Mouse (Mus musculus) layer of hippocampus, adult 8-10 months (tissue): ENCODE measurements around the gene Col6a2. TPM values are rescaled to one million over a fixed set of nuclear protein-coding genes. Genes with fewer than 3 reads are reported as not detected.

Source experiments
- DNase-seq, 2 experiments: peaks; one replicate each; pipeline ENCODE4 v3.0.0; 2022; ENCODE audit warnings: low spot score in 2 of 2
- total RNA-seq, 4 experiments: library from RNA; stranded (reverse); gene quantifications; 2 replicates each; pipeline ENCODE4 v1.2.4; 2022

Gene Col6a2
- total RNA-seq, 4 experiments from 2014 or later: 6.6 to 8.4 (median 7.7) TPM

- no peak for DNase-seq
Measured at GRCm38 (mm10) chr10:76636601-76637000, 13.2 kb upstream of the Col6a2 start.

GRCm38 (mm10) chr10:76636026-76636425 is 12.6 kb upstream of the Col6a2 start:
- DNase-seq: no peak

DNA sequence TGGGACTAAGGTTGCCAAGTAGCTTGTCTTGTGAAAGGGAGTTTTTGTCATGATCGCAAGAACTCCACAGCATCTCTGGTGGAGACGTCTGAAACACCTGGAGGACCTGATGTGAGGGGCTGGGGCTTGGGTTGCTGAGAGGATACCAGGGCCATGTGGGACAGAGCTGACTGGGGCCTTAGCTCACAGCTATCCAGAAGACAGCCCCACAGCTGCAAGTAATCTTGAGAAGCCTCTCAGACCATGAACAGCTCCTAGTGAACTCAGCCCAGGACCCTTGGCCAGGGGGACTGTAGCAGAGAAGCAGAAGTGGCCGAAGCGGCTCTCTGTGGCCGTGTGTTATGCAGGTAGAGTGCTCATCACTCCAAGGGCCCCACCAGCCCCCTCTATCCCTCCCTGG is 11.2 kb upstream of the Col6a2 start:
- DNase-seq: no peak

DNA sequence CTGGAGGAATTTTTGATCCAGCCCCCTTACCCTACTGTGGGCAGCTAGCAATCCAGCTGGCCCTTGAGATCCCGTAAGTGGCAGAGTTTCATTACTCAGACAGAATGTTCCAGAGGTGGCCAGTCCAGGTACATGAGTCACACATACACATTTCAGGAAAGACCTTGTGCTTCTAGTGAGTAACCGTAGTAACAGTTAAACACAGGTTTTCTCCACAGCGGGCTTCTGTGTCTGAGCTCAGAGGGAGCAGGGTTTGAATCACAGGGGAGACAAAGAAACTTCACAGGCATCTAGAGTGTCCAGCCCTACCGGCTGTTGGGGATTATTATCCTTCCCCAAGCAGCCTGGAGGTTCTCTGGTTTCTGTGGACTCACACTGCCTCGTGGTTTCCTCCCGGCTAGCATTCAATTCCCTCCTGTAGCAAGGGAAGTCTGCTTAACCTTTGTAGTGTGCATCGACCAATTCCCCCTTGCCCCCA is 10.7 kb upstream of the Col6a2 start:
- DNase-seq: no peak

DNA sequence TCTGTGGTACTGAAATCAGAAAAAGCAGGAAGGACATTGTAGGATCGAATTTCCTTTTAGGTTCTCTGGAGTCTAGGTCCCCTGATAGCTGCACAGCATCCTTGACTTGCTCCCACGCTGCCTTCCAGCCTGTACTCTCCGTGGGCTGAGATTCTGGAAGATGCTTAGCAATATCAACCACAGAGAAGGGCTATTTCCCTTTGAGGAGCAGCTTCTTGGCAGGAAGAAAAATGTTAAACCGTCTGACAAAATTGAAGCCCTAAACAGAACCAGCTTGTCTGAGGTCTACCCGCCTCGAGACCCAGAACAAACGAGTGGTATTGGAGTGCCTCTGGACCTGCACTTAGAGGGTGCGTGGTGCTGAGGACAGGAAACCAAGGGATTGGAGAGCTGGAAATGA is 9.2 kb upstream of the Col6a2 start:
- peak in 1 of 2 experiments; percentile 24 for DNase-seq

DNA sequence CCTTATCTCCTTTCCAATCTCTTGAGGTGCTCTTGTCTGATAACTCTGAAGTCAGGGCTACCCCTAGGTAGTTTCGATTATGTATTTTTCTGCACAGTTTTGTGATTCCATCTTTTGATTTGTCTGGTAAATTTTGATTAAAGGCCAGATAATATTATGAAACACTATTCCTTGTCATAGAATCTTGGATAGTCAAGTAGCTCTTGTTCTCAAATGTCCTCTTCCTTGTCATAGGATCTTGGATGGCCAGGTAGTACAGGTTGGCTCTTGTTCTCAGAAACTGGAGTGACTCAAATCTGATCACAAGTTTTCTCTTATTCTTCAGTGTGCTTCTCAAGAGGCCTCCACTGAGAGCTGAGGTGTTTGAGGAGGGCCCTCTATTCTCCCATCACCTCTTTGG is 7.2 kb upstream of the Col6a2 start:
- DNase-seq: no peak

DNA sequence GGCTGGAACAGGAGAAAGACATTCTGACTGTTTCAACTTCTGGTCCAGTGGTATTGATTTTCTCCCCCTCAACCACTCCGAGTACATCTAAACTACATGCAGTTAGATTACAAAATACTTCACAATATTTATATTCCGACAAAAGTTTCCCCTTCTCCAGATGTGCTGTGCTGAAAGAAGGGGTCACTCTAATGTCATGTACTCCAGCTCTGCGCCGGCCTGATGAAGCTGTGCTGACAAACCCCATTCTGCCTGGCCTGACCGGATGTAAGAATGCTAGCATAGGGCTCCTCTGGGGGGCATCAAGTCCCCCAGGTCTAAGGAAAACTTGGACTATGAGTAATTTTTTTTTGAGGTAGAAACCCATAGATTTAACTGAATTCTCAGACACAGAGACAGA is 4.3 kb upstream of the Col6a2 start:
- DNase-seq: no peak

DNA sequence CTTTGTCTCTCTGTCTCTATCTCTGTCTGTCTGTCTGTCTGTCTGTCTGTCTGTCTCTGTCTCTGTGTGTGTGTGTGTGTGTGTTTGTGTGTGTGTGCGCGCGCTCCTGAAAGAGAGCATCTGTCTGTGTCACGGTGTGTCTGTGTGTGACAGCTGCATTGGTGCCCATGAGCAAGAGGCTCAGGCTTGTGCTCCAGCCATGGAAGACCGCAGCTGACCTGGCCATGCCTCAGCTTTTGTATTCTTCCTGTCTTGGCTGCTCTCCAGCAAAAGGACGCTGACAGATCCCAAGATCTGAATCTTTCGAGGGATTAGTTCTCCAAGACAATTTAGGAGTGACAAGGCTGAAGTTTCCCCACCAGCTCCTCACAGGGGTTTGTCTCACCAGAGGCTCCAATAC is 1.5 kb upstream of the Col6a2 start:
- no peak for DNase-seq

DNA sequence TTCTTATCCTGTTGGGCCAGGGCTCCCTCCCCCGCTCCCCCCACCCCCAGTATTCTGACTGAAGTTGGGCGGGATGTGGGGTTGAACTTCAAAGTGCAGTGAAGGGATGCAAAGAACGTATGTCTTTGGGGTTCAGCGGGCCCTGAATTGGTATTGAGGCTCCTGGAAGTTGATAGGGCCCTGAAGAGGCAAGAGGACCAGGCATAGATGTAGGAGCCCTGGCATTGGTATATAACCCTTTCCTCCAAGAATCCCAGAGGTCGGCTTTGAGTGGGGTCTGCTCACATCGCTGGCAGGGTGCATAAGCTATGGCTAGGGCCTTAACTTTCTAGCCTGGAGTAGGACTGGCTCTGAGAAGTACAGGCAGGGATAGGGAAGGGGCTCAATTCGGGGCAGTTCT is 304 bp upstream of the Col6a2 start:
- no peak for DNase-seq

DNA sequence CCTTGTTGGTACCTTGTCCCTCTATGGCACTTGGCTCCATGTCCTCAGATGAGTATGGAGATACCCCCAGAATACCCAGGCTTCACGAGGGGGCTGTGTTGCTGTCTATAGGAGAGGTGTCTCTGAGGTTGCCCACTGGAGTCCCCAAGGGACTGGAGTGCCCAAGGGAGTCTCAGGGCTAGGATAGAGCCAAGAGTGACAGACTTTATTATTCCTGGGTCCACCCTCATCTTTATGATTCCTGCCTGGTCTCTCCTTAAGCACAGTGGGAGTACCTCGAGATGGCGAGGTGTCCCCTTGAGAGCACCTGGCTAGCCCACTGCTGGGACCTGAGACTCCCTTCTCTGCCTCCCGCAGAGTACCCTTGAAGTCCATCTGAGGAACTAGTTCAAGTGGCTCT is 1.0 kb downstream of the Col6a2 start:
- DNase-seq: no peak

- DNase-seq: no peak
Measured at GRCm38 (mm10) chr10:76612473-76612872, 11.0 kb downstream of the Col6a2 start.

GRCm38 (mm10) chr10:76602690-76603089 is 20.7 kb downstream of the Col6a2 start:
- no peak for DNase-seq

- no peak for DNase-seq
Measured at GRCm38 (mm10) chr10:76596338-76596737, 27.1 kb downstream of the Col6a2 start.

GRCm38 (mm10) chr10:76590197-76590596 is 33.2 kb downstream of the Col6a2 start:
- DNase-seq: no peak

GRCm38 (mm10) chr10:76586190-76586589 is 37.2 kb downstream of the Col6a2 start:
- no peak for DNase-seq

DNA sequence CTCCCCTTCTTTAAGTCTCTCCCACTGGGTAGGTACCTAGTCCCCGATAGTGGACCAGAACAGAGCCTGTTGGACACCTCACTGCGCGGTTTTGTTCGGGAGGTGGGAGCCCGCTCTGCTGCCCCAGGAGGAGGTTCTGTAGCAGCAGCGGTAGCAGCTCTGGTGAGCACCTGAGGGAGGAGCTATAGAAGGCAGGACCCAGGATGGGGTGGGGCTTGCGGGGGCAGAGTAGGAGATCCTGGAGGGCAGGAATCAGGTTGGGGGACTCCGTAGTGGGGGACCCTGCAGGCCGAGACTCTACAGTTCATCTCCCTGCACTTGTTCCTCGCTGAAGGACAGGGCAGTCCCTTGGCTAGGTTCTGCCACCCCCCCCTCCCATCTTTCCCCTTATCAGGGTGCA is 39.3 kb downstream of the Col6a2 start:
- no peak for DNase-seq

- DNase-seq: no peak
Measured at GRCm38 (mm10) chr10:76576920-76577319, 46.5 kb downstream of the Col6a2 start.

- no peak for DNase-seq
Measured at GRCm38 (mm10) chr10:76575374-76575773, 48.1 kb downstream of the Col6a2 start, which contains the start of gene Ftcd. Ftcd (plus strand) TSS chr10:76575648.

DNA sequence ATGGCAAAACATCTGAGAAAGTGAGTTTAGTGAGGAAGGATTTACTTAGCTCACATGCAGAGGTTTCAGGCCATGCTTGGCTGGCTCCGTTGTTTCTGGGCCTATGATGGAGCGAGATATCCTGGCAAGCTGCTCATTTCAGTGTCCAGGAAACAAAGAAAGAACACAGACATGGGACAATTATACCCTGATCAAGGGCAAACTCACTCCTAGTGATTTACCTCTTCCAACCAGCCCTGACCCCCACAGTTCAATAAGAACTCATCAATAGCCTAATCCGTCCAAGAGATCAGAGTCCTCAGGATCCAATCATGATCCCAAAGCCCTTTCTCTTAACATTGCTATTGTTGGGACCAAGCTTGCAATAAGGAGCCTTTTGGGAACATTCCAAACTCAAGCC is 51.3 kb downstream of the Col6a2 start:
- DNase-seq: no peak

GRCm38 (mm10) chr10:76571070-76571469 is 52.4 kb downstream of the Col6a2 start:
- DNase-seq: no peak

- no peak for DNase-seq
Measured at GRCm38 (mm10) chr10:76569996-76570685, 53.3 kb downstream of the Col6a2 start.

GRCm38 (mm10) chr10:76561972-76562371 is 61.5 kb downstream of the Col6a2 start, which contains the start of gene Spatc1l:
Spatc1l (plus strand) TSS chr10:76562272.
- no peak for DNase-seq

GRCm38 (mm10) chr10:76554061-76554460 is 69.4 kb downstream of the Col6a2 start:
- DNase-seq: no peak
